Mouse (Mus musculus) small intestine, adult 2 months (tissue): ENCODE measurements around the gene Cpeb1.

Source experiments
- CTCF ChIP-seq: fragments of 200-500 bp; IDR thresholded peaks from 2 replicates; pipeline ENCODE4 v1.5.1; 2012; ENCODE audit warnings: low read depth, mild to moderate bottlenecking, control low read depth, inconsistent platforms, low read length, moderate library complexity, mixed read lengths; ENCODE audit not compliant: insufficient replicate concordance, insufficient read length; ENCODE audit errors: extremely low read depth
- POLR2A ChIP-seq: fragments of 200-500 bp; IDR thresholded peaks from 2 replicates; pipeline ENCODE4 v1.6.1; 2012; ENCODE audit warnings: low read depth, mild to moderate bottlenecking, control low read depth, inconsistent platforms, low read length, moderate library complexity

DNA sequence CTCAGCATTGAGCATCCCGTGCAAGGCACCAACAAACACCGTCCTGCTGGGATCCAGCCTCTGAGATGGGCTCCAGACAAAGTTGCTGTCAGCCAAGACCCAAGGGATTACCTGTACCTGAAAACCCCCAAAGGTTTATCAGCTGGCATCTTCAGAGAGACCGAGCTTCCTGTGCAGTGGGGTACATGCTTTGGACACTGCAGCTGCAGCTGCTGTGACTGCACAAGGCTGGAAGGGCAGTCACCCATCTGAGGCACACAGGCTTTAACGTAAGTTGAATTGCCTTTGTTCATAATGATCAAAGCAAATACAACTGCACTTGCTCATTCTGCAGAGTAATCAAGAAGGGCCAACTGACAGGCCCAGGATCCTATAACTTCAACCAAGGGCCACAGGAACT is 103.4 kb downstream of the Cpeb1 start:
- TF ChIP-seq POLR2A (no peak), CTCF (no peak)
